Mouse (Mus musculus) thymus, adult 2 months (tissue): ENCODE data around the gene Mgea5.

Experiments used
- CTCF ChIP-seq: fragments of 200-500 bp; IDR thresholded peaks from 2 replicates; pipeline ENCODE4 v1.5.1; 2012; ENCODE audit warnings: mild to moderate bottlenecking, control low read depth, low read length, moderate library complexity, borderline replicate concordance; ENCODE audit not compliant: control insufficient read depth, poor library complexity, insufficient read depth; ENCODE audit errors: extremely low read depth
- POLR2A ChIP-seq: fragments of 200-500 bp; IDR thresholded peaks from 2 replicates; pipeline ENCODE4 v1.6.1; 2012; ENCODE audit warnings: mild to moderate bottlenecking, low read length, control low read depth, moderate library complexity; ENCODE audit not compliant: control insufficient read depth, poor library complexity, insufficient read depth; ENCODE audit errors: extremely low read depth

GRCm38 (mm10) chr19:45775486-45775885 is 8.2 kb downstream of the Mgea5 start:
- no peak for TF ChIP-seq POLR2A
- no peak for TF ChIP-seq CTCF
